Mouse (Mus musculus): ENCODE measurements around the gene Mthfd1.

Gene Mthfd1

GRCm38 (mm10) chr12:76303474-76303873, 48.4 kb downstream of the Mthfd1 start:
- no peak for DNase-seq (ENCODE audit: extremely low spot score)

- no peak for DNase-seq (ENCODE audit: extremely low spot score)
Measured at GRCm38 (mm10) chr12:76304199-76304598, 49.1 kb downstream of the Mthfd1 start.

DNA sequence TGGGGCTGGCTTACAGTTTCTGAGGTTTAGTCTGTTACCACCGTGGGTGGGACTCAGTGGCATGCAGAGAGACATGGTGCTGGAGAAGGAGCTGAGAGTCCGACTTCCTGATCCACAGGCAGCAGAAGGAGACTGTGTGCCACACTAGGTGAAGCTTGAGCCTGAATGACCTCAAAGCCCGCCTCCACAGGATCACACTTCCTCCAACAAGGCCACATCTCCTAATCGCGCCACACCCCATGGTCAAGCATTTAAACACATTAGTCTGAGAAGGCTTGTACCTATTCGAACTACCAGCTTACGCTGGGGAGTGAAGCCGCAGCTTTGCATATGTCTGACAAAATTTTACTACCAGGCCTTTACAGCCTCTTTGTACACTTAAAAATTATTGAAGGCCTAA, 50.0 kb downstream of the Mthfd1 start:
- DNase-seq (ENCODE audit: extremely low spot score): no peak

DNA sequence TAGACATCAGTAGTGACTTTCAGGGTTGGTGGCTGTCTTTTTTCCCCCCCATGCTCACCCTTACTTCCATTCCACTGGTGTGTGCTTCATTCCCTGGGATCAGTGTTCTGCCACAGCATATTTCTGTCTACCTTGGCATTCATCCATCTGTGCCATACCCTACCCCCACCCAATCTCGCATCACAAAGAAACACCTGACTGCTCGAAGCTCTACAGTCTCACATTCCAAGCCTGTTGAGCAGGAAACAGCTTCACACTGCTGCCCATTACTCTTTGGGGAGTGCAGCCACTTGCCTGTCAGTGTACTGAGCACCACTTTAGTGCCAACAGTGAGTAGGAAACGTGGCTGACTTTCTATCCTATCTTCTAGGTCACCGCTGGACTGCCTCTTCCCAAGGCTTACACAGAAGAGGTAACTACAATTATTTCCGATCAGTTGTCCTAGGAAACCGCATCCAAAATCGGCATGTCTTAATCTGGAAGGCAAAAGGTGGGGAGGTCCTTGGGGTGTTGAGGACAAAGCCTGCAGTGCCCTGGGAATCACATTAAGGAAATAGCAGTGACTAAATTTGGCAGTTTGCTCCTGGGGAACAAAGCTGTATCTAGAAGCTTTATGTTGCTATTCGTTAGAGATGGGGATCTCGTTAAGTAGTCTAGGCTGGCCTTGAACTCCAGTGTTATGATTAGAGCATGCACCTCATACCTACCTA, 51.9 kb downstream of the Mthfd1 start:
- DNase-seq (ENCODE audit: extremely low spot score): no peak

DNA sequence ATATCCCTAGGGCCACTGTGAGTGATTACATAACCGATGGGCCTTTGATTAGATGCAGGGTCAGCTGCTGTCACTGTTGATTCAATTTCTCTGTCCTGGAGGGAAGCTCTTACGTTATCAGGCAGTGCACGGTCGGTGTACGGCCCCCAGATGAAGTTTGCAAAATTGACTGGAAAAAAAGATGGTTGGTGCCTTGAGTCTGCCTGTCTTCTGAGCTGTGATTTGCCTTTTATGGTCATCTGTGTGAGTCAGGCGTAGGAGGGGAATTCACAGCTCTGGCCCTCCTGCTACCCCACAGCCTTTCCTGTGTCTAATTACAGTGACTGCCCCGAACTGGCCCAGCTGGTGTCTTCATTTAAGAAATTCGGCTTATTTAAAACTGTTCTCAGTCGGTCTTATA, 52.9 kb downstream of the Mthfd1 start:
- no peak for DNase-seq (ENCODE audit: extremely low spot score)

- DNase-seq (ENCODE audit: extremely low spot score): no peak
Measured at GRCm38 (mm10) chr12:76308436-76308835, 53.3 kb downstream of the Mthfd1 start.

GRCm38 (mm10) chr12:76310007-76310406, 54.9 kb downstream of the Mthfd1 start:
- no peak for DNase-seq (ENCODE audit: extremely low spot score)

DNA sequence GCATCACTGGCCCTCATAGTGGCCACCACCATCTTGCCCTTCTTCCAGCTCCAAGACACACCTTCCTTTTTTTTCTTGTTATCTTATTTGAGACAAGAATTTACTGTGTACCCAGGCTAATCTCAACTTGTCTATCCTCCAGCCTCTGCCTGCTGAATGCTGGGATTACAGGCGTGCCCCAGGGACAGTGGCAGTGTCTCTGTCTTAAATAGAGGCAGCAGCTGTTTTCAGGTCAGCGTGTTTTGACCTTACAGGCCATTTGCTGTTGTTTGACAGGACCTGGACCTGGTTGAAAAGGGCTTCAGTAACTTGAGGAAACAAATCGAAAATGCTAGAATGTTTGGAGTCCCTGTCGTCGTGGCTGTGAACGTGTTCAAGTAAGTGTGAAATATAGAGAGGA, 55.5 kb downstream of the Mthfd1 start:
- DNase-seq (ENCODE audit: extremely low spot score): no peak

DNA sequence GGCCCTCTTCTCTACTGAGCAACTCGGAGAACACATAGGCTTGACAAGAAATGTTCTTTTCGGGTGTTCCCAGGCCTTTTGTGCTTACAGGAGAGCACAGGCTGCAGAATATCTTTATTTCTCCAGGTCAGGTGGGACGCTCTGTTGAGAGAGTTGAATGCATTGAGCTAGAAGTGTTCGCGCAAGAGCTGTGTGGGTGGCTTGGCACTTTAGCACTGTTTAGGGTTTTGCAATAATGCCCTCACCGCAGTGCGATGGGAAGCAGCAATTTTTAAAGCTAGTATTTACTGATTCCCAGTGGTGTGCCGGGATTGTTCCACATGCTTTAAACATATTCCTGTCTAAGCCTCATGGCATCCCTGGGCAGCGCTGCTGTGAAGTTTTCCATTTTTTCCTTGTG, 56.1 kb downstream of the Mthfd1 start:
- DNase-seq (ENCODE audit: extremely low spot score): no peak

GRCm38 (mm10) chr12:76311951-76312350, 56.9 kb downstream of the Mthfd1 start:
- no peak for DNase-seq (ENCODE audit: extremely low spot score)

DNA sequence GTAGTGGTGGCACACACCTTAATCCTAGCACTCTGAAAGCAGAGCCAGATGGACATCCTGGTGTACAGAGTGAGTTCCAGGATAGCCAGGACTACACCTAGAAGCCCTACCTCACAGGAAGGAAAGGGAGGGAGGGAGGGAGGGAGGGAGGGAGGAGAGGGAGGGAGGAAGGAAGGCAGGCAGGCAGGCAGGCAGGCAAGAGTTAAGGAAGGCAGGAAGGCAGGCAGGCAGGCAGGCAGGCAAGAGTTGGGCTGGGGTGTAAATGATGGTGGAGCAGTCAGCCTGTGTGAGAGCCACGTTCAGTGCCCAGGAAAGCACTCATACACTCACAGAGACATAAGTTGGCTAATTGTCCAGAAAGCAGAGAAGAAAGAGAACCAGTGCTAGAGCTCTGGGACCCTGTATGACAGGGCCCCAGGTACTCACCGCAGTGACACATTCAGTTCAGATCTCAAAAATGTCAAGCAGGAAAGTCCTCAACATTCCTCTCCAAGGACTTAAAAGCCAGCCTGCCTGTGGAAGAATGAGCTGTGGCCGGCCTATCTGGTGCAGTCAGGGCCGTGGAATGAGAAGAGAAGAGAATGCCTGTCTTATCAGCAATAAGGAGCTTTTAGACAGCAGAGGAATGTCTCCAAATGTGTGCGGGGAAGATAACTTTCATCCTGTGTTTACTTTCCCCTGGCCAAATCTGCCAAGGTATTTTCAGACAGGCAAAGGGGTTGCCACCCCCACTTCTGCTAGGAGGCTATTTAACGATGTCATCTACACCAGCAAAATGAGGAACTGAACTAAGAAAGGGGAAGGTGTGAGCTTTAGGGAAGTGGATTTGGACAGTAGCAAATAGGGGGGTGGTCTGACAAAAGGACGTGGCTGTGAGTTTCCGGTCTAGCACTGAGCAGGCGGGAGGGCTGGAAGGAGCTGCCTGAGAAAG, 63.4 kb downstream of the Mthfd1 start:
- DNase-seq (ENCODE audit: extremely low spot score): peak; percentile 10

GRCm38 (mm10) chr12:76324679-76325431, 69.8 kb downstream of the Mthfd1 start, which contains the start of gene Akap5:
TSS of gene Akap5 (plus strand) at chr12:76324891.
- DNase-seq (ENCODE audit: extremely low spot score): peak; percentile 90

- DNase-seq (ENCODE audit: extremely low spot score): no peak
Measured at GRCm38 (mm10) chr12:76326437-76327220, 71.5 kb downstream of the Mthfd1 start.

- no peak for DNase-seq (ENCODE audit: extremely low spot score)
Measured at GRCm38 (mm10) chr12:76328567-76329354, 73.7 kb downstream of the Mthfd1 start.

GRCm38 (mm10) chr12:76333688-76334087, 78.6 kb downstream of the Mthfd1 start:
- no peak for DNase-seq (ENCODE audit: extremely low spot score)

DNA sequence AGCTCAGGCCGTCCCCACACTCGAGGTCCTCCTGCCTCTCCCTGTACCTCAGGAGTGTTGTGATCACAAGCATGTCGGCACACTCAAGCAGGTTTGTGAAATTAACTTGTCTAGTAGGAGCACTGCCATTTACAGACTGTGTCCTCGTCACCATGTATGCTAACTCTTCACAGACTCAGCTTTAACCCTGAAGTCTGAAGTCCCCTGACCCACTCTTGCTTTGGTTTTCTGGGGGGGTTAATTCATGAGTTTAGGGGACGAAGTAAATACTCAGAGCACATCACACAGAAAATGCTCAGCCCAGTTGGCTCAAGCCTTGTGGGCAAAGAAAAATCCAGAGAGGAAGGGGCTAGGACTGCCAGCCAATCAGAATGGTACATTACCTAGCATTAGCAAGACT, 80.5 kb downstream of the Mthfd1 start:
- DNase-seq (ENCODE audit: extremely low spot score): no peak

DNA sequence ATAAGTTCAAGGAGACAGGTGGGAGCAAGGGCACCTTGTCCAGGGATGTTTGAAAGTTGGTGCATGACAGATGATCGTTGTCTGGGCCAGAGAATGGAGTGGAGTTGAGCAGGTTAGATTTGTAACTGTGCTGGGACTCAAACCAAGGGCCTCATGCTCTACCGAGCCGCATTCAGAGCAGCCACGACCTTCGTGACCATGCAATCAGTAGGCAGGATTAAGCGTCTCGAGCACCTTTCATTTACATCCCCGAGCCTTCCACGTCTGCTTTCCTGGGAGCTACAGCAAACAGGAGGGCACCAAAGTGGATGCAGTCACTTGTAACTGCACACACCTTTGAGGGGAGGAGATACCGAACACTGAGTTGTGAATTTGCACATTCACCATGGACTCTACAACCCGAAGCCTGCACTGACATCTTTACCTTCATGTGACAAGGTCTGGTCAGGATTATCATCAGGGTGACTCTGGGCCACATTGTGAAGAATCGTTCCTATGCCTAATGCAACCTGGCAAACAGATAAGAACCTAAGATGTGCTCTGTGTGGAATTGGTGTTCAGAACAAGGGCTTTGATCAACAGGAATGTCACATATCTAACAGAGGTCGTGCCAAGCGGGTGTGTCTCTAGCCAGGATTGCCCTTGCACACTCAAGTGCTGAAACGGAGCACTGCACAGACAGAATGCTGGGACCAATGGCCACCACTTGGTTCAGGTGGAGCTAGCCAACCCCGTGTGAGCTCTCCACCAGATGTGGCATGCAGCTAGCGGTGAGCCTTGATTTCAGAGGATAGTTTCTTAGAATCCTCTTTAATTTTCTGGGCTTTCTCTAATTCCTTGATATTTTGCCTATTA, 81.2 kb downstream of the Mthfd1 start:
- no peak for DNase-seq (ENCODE audit: extremely low spot score)

GRCm38 (mm10) chr12:76341080-76341479, 86.0 kb downstream of the Mthfd1 start:
- DNase-seq (ENCODE audit: extremely low spot score): peak; percentile 59

DNA sequence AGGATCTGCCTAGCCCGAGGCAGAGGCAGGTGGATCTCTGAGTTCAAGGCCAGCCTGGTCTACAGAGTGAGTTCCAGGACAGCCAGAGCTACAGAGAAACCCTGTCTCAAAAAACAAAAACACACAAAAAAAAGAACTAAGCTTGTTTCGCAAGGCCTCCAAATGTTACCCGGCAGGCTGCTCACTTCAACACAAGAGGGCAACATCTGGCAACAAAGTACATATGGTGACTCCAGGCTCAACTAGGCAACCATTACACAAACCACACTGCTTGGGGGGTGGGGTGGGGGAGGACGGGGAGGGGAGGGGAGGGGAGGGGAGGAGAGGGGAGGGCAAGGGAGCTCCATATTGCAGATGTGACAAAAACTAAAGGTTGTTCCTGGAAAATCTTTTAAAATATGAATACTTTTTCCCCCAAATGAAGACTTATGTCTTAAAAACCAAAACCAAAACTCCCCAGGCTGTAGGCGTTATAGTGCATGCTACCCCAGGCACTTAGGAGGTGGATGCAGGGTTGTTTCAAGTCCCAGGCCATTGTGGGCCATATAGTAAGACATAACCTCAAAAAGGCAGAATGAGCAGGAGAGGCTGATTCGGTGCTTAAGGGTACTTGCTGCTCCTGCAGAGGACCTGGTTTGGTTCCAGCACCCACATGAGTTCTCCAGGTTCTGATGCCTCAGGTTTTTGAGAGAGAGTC, 90.8 kb downstream of the Mthfd1 start:
- DNase-seq (ENCODE audit: extremely low spot score): no peak
